Mouse (Mus musculus): ENCODE data around the gene Fam155a. TPM values are rescaled to one million over a fixed set of nuclear protein-coding genes. Genes with fewer than 3 reads are reported as not detected.

Gene Fam155a
- polyA plus RNA-seq, 1 experiment from 2014 or later = 33.4 TPM

DNA sequence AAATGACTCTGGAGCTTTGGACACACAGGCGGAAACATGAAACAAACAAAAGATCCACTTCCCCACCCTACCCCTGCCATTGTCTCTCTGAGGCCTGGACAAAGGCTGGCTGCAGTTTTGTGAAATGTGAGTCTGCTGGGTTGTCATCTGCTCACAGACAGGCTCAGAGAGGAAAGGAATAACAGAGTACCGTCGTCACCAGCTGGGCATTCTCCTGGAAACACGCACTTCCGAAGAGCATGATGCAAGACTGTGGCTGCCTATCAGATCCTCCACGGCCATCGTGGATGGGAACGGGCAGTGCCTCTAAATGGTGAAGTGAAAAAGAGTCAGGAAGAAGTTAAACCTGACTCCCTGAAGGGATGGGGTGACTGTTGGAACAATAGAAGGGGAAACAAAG, 509.4 kb downstream of the Fam155a start:
- ATAC-seq (ENCODE audit: low read depth) = peak; percentile 32; the same call in 1 of the 2 replicates
- Histone ChIP-seq H3K4me1 (ENCODE audit: control insufficient read depth, insufficient read depth, low read length) (no peaks in the 10 kb centered on the region), H3K27ac (ENCODE audit: low read depth, low read length) (no peak overlapping the region), H3K36me3 (ENCODE audit: control insufficient read depth, insufficient read depth, low read length) (no peaks in the 10 kb centered on the region), H3K4me2 (ENCODE audit: low read depth, low read length) (no peak overlapping the region), H3K4me3 (ENCODE audit: low read depth, low read length) (no peak overlapping the region), H3K9ac (replicated peaks; ENCODE audit: low read depth, low read length) (no peak overlapping the region), H3K9me3 (ENCODE audit: control insufficient read depth, low read length) (no peaks in the 10 kb centered on the region), H3K27me3 (ENCODE audit: control insufficient read depth, insufficient read depth, low read length) (no peaks in the 10 kb centered on the region)
- WGBS = 32% methylated on average over 8 of the region's 8 CpGs

DNA sequence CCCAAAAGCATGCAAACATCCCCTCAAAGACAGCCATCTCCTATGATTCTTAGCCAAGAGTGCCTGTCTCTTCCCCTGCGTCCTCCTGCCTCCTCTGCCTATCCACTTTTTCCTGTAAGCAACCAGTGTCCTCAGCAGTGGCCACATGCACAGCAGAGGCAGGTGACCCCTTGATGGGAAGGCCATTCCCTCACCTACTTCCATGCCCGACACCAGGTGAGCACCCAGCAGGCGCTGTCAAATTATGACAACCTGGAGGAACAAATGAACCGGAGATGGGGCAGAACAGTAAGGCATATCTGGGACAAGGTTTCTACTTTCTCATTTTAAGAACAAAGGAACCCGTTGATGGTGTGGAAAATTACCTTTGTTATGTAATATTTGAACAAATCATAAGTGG, 515.6 kb downstream of the Fam155a start:
- Histone ChIP-seq H3K9me3 (ENCODE audit: control insufficient read depth, low read length) (no peaks in the 10 kb centered on the region), H3K27ac (ENCODE audit: low read depth, low read length) (no peak overlapping the region), H3K36me3 (ENCODE audit: control insufficient read depth, insufficient read depth, low read length) (no peaks in the 10 kb centered on the region), H3K4me2 (ENCODE audit: low read depth, low read length) (no peak overlapping the region), H3K27me3 (ENCODE audit: control insufficient read depth, insufficient read depth, low read length) (no peaks in the 10 kb centered on the region), H3K4me3 (ENCODE audit: low read depth, low read length) (no peak overlapping the region), H3K9ac (replicated peaks; ENCODE audit: low read depth, low read length) (no peak overlapping the region), H3K4me1 (ENCODE audit: control insufficient read depth, insufficient read depth, low read length) (no peaks in the 10 kb centered on the region)
- ATAC-seq (ENCODE audit: low read depth) = no peak
- 88% methylated on average over 5 of the region's 5 CpGs for WGBS

DNA sequence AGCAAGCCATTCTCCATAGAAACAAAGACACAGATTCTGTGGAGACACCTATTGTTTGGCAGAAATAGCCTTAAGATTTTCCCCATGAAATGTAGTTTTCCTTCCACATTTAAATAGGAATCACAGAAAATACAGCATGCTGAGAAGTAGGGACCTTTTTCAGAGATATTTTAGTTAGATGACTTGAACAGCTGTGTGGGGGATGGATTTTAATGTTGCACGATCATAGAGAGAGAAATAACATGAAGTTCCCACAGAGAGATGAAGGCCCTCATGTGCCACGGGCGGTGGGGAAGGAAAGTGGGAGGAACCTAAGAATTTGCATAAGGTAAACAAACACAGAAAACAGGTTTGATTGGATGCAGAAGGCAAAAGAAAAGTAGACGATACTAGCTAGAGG, 518.0 kb downstream of the Fam155a start:
- Histone ChIP-seq H3K4me2 (ENCODE audit: low read depth, low read length) (no peak overlapping the region), H3K4me1 (ENCODE audit: control insufficient read depth, insufficient read depth, low read length) (no peaks in the 10 kb centered on the region), H3K9me3 (ENCODE audit: control insufficient read depth, low read length) (no peaks in the 10 kb centered on the region), H3K4me3 (ENCODE audit: low read depth, low read length) (no peak overlapping the region), H3K27ac (ENCODE audit: low read depth, low read length) (no peak overlapping the region), H3K36me3 (ENCODE audit: control insufficient read depth, insufficient read depth, low read length) (no peaks in the 10 kb centered on the region), H3K9ac (replicated peaks; ENCODE audit: low read depth, low read length) (no peak overlapping the region), H3K27me3 (ENCODE audit: control insufficient read depth, insufficient read depth, low read length) (no peaks in the 10 kb centered on the region)
- WGBS = 77% methylated on average over 4 of the region's 4 CpGs
- no peak for ATAC-seq (ENCODE audit: low read depth)

DNA sequence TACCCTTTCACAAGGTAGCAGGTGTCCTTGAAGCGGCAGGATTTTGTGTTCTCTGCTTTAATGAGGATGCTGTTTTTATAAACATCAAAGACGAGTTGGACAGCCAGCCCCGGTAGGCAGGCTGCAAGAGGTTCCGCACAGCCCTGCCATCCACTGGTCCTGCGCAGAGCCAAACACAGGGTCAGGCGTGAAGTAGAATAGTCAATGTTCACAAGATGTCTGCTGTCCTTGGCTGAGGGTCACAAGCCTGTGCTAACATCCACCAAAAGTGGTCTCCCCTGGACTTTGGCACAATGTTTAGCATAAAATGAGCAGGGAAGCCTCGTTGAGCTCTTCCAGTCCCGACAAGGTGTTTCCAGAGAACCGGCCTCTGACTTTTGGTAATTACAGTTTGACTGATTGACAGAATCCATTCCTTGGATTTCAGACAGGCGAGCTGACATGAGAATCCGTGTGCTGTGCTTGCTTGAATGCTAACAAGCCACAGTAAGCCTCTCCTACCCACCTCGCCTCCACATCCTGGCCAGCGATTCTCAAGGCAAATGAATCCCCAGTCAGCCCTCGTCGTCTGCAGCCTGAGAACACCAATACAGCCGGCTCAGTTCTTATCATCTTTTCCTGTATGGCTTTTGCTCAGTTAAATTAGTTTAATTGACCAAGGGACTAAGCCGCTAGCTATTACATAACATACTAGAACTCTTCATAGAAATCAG, 522.7 kb downstream of the Fam155a start:
- WGBS = 75% methylated on average over 17 of the region's 17 CpGs
- Histone ChIP-seq H3K4me1 (ENCODE audit: control insufficient read depth, insufficient read depth, low read length) (no peaks in the 10 kb centered on the region), H3K4me3 (ENCODE audit: low read depth, low read length) (no peak overlapping the region), H3K9ac (replicated peaks; ENCODE audit: low read depth, low read length) (no peak overlapping the region), H3K9me3 (ENCODE audit: control insufficient read depth, low read length) (no peaks in the 10 kb centered on the region), H3K27me3 (ENCODE audit: control insufficient read depth, insufficient read depth, low read length) (no peaks in the 10 kb centered on the region), H3K27ac (ENCODE audit: low read depth, low read length) (no peak overlapping the region), H3K36me3 (ENCODE audit: control insufficient read depth, insufficient read depth, low read length) (no peaks in the 10 kb centered on the region), H3K4me2 (ENCODE audit: low read depth, low read length) (no peak overlapping the region)
- no peak for ATAC-seq (ENCODE audit: low read depth)

DNA sequence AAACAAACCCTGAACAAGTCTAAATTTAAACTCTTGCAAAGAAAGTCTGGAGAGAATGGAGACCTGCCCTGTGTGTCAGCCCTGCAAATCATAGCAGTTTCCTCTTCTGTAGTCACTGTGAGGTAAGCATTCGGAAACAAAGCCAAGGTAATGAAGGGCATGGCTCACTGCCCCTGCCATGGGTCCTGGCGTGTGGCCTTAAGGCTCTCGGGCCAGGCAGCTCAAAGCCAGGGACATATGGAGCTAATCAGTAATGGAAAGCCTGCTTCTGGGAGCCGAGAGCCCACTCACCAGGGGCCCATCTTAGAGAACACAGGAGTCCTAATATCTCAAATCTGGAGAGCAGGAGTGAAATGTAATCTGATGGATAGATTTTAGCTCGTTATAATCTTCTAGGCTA, 525.0 kb downstream of the Fam155a start:
- H3K4me1 ChIP-seq (ENCODE audit: control insufficient read depth, insufficient read depth, low read length) = 0 out of 2 replicates have a peak, but pooled peaks cover 2% of the 10 kb centered on the region
- no peak overlapping the region for H3K27ac ChIP-seq (ENCODE audit: low read depth, low read length)
- no peak overlapping the region for H3K4me3 ChIP-seq (ENCODE audit: low read depth, low read length)
- whole genome bisulfite sequencing = 60% methylated on average over 5 of the region's 5 CpGs
- H3K36me3 ChIP-seq (ENCODE audit: control insufficient read depth, insufficient read depth, low read length) = no peaks in the 10 kb centered on the region
- no peaks in the 10 kb centered on the region for H3K9me3 ChIP-seq (ENCODE audit: control insufficient read depth, low read length)
- H3K9ac ChIP-seq (replicated peaks; ENCODE audit: low read depth, low read length) = no peak overlapping the region
- no peak for ATAC-seq (ENCODE audit: low read depth)
- no peak overlapping the region for H3K4me2 ChIP-seq (ENCODE audit: low read depth, low read length)
- no peaks in the 10 kb centered on the region for H3K27me3 ChIP-seq (ENCODE audit: control insufficient read depth, insufficient read depth, low read length)

DNA sequence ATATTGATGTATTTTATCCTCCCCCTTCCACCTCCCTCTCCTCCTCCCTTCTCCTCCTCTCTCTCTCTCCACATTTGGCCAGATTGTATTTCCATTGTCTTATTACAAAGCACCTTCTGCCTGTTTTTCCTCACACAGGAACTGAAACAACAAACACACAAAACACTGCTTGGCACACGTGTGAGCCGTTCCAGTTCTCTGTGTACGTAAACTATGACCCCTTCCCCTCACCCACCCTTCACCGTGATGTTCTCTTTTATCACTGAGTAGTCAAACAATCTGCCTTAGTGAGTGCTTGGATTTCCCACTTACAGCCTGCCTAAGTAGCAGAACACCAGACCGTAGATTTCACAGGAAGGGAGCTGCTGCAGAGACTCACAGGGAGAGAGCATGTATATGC, 530.0 kb downstream of the Fam155a start:
- Histone ChIP-seq H3K27ac (ENCODE audit: low read depth, low read length) (no peak overlapping the region), H3K36me3 (ENCODE audit: control insufficient read depth, insufficient read depth, low read length) (no peaks in the 10 kb centered on the region), H3K9me3 (ENCODE audit: control insufficient read depth, low read length) (no peaks in the 10 kb centered on the region), H3K9ac (replicated peaks; ENCODE audit: low read depth, low read length) (no peak overlapping the region), H3K4me2 (ENCODE audit: low read depth, low read length) (no peak overlapping the region), H3K4me1 (ENCODE audit: control insufficient read depth, insufficient read depth, low read length) (0 out of 2 replicates have a peak, but pooled peaks cover 5% of the 10 kb centered on the region), H3K4me3 (ENCODE audit: low read depth, low read length) (no peak overlapping the region), H3K27me3 (ENCODE audit: control insufficient read depth, insufficient read depth, low read length) (no peaks in the 10 kb centered on the region)
- 18% methylated on average over 5 of the region's 5 CpGs for WGBS
- ATAC-seq (ENCODE audit: low read depth) = no peak

DNA sequence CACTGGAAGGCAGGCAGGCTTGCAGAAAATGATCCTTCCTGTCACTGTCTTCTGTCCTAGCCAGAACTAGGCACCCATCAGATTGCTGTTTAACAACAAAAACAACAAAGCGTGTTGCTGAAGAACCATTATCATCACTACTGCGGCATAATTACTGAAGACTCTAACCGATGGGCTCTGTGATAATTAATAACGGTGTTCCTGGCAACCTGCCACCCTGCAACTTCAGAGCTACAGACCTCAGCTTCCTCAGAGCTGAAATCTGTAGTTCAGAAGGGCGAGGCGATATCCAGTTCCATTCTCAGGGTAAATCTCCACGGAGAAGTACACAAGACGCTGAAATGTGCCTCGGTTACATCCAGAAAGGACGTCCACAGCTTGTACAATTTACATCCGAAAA, 531.2 kb downstream of the Fam155a start:
- Histone ChIP-seq H3K27me3 (ENCODE audit: control insufficient read depth, insufficient read depth, low read length) (no peaks in the 10 kb centered on the region), H3K36me3 (ENCODE audit: control insufficient read depth, insufficient read depth, low read length) (no peaks in the 10 kb centered on the region), H3K4me3 (ENCODE audit: low read depth, low read length) (no peak overlapping the region), H3K4me1 (ENCODE audit: control insufficient read depth, insufficient read depth, low read length) (0 out of 2 replicates have a peak, but pooled peaks cover 5% of the 10 kb centered on the region), H3K4me2 (ENCODE audit: low read depth, low read length) (no peak overlapping the region), H3K27ac (ENCODE audit: low read depth, low read length) (no peak overlapping the region), H3K9ac (replicated peaks; ENCODE audit: low read depth, low read length) (no peak overlapping the region), H3K9me3 (ENCODE audit: control insufficient read depth, low read length) (no peaks in the 10 kb centered on the region)
- 48% methylated on average over 11 of the region's 11 CpGs for WGBS
- no peak for ATAC-seq (ENCODE audit: low read depth)

DNA sequence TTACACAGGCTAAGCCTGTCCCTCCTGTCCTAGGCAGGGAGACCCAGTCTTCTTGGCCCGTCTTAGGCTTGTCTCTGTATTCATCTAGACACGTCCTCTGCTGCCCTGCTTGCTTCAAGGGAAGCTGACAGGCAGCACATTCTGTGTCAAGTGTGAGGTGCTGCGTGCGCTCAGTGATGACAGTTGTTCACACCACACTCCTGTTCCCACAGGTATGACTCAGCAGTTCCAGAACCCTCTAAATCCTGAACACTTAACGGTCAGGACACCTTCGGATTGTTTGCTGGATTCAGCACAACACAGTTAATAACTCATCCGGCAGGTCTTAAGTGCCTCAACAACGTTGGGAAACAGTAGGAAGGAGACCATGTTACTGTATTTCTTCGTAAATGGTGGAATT, 532.0 kb downstream of the Fam155a start:
- Histone ChIP-seq H3K4me2 (ENCODE audit: low read depth, low read length) (no peak overlapping the region), H3K36me3 (ENCODE audit: control insufficient read depth, insufficient read depth, low read length) (no peaks in the 10 kb centered on the region), H3K4me3 (ENCODE audit: low read depth, low read length) (no peak overlapping the region), H3K9me3 (ENCODE audit: control insufficient read depth, low read length) (no peaks in the 10 kb centered on the region), H3K27ac (ENCODE audit: low read depth, low read length) (no peak overlapping the region), H3K9ac (replicated peaks; ENCODE audit: low read depth, low read length) (no peak overlapping the region), H3K4me1 (ENCODE audit: control insufficient read depth, insufficient read depth, low read length) (0 out of 2 replicates have a peak, but pooled peaks cover 5% of the 10 kb centered on the region), H3K27me3 (ENCODE audit: control insufficient read depth, insufficient read depth, low read length) (no peaks in the 10 kb centered on the region)
- no peak for ATAC-seq (ENCODE audit: low read depth)
- WGBS = 78% methylated on average over 9 of the region's 9 CpGs

DNA sequence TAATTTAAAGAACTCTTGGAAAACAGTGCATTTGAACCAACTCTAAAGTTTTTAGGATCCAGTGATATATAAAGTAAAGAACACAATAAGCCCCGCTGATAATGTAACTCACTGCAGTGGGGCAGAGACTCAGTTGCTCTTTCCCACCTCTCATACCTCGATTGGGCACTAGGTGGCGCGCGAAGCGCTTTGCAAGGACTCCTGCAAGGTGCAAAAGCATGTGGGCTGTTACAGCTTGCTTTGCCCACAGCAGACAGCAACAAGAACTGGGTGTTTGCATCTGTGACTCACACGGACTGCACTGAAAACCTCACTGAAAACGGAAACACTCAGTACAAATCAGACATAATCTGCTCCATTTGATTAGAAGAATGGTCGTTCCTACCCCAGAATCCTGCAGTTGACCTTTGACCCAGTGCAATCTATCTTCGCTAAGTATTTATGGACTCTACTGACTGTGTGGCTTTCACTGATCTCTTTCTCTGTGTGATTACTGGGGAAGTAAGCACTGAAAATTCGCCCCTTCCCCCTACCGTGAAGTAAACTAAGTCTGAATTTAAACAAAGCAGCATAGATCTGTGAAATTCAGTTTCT, 537.5 kb downstream of the Fam155a start:
- H3K4me3 ChIP-seq (ENCODE audit: low read depth, low read length) = no peak overlapping the region
- ATAC-seq (ENCODE audit: low read depth) = peak; percentile 91
- no peak overlapping the region for H3K27ac ChIP-seq (ENCODE audit: low read depth, low read length)
- H3K9me3 ChIP-seq (ENCODE audit: control insufficient read depth, low read length) = no peaks in the 10 kb centered on the region
- H3K4me2 ChIP-seq (ENCODE audit: low read depth, low read length) = peak overlapping the region; percentile 35
- no peaks in the 10 kb centered on the region for H3K36me3 ChIP-seq (ENCODE audit: control insufficient read depth, insufficient read depth, low read length)
- H3K4me1 ChIP-seq (ENCODE audit: control insufficient read depth, insufficient read depth, low read length) = peaks cover 3% of the 10 kb centered on the region; the same call in 1 of the 2 replicates
- H3K27me3 ChIP-seq (ENCODE audit: control insufficient read depth, insufficient read depth, low read length) = no peaks in the 10 kb centered on the region
- no peak overlapping the region for H3K9ac ChIP-seq (replicated peaks; ENCODE audit: low read depth, low read length)
- WGBS = 3% methylated on average over 12 of the region's 12 CpGs

Measured in neural tube, embryonic 14.5 days (tissue).